Mouse (Mus musculus): ENCODE data around the gene Taar7f.
"Not testable (repeated sequence)": the region's sequence is repeated elsewhere in the genome, so short reads cannot be mapped to it uniquely, and the experiment has no call there.

Taar7f gene

DNA sequence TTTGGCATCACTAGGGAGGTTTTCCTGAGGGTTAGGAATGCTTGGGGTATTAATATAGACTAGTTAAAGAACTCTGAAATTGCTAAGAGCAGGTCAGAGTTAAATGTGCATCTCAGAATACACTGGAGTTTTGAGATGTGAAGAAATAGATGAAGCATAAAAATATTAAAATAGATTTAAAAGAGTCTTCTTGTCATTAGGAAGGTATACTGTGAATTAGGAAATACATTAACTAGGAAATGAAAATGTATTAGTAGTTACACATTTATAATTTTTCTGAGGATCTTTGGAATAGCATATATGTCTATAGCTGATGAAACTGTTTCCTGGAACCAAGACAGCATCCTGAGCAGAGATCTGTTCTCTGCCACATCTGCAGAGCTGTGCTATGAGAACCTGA is at the start of gene Taar7f:
Gene Taar7f (plus strand): TSS at position 301 of the 400 bp plus-strand sequence.
- no peak for DNase-seq (ENCODE audit: low read depth)

DNA sequence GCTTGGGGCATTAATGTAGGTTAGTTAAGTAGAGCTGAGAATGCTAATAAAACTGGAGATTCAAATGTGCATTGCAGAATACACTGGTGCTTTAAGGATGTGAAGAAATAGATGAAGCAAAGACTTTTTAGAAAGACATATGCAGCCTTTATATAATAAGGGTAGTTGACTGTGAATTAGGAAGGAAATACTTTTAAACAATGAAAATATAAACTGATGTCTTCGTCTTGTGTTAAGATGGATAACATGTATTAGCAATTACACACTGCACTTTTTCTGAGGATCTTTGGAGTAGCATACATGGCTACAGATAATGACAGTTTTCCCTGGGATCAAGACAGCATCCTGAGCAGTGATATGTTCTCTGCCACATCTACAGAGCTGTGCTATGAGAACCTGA is 49.7 kb upstream of the Taar7f start, which contains the start of gene Taar7b:
Gene Taar7b (plus strand): TSS at position 301 of the 400 bp plus-strand sequence.
- no peak for DNase-seq (ENCODE audit: low read depth)

DNA sequence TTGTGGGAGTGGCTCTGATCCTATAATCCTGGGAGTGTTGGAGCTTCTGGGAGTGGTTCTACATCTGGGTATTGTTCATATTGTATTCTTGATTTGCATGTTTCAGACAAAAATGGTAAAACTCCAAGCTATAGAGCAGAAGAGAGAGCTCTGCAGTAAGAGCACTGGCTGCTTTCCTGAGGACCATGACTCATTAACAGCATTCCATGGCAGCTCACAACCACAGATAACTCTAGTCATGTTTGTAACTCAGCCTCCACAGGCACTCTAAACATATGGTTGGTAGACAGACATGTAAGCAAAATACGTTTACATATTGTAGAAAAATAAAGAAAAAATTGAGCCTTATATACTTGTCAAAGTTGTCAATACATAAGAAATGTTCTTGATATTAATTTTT is 42.9 kb upstream of the Taar7f start:
- DNase-seq (ENCODE audit: low read depth), result no peak

DNA sequence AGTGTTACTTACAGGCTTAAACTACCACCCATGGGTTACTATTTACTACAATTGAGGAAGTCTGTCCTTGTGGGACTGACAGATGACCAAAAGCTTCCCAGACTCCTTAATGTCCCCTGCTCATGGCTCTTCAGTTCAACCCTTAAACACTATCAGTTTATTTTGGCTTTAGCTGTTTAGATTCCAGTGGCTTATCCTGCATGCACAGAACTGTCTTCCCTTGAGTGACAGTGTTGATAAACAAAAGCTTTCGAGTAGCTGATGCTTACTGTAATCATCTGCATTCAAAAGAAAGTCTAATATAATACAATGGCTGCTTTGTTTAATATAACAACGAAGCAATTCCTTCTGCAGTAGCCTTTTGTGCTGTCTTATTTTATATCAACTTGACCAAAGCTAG is 42.3 kb upstream of the Taar7f start:
- no peak for DNase-seq (ENCODE audit: low read depth)

DNA sequence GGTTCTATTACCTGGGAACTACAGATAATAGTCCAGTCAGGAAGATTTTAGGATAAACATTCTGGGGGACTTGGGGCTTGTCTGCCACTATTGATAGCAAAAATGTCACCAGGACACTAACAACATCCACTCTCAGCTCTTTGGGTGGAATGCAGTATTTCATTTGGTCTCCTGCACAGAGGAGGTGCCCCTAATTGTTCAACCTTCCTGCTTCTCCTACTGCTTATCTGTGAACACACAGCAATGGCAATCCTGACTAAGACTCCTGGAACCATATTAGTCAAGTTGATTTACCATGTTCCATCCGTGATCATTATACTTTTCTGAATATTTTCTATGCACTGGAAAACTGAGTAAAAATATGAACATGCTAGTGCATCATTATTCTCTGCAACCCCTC is 41.2 kb upstream of the Taar7f start:
- DNase-seq (ENCODE audit: low read depth), result no peak

DNA sequence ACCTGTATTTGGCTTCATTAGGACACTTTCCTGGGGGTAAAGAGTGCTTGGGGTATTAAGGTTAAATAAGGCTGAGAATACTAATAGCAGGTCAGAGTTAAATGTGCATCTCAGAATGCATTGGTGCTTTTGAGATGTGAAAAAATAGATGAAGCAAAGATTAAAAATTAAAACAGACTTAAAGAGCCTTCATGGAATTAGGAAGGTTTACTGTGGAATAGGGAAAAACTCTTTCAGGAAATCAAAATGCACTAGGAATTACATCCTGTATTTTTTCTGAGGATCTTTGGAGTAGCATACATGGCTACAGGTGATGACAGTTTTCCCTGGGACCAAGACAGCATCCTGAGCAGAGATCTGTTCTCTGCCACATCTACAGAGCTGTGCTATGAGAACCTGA is 22.4 kb upstream of the Taar7f start, which contains the start of gene Taar7d:
Gene Taar7d (plus strand): TSS at position 301 of the 400 bp plus-strand sequence.
- no peak for DNase-seq (ENCODE audit: low read depth)

DNA sequence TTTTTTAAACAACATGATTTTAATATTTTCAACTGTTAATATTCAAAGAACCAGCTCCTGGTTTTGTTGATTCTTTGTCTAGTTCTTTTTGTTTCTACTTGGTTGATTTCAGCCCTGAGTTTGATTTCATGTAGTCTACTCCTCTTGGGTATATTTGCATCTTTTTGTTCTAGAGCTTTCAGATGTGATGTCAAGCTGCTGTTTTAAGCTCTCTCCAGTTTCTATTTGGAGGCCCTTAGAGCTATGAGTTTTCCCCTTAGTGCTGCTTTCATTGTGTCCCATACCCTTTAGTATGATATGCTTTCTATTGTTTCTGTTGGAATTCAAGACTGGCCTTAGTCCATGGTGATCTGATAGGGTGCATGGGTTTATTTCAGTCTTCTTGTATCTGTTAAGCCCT is 18.0 kb upstream of the Taar7f start:
- no peak for DNase-seq (ENCODE audit: low read depth)

DNA sequence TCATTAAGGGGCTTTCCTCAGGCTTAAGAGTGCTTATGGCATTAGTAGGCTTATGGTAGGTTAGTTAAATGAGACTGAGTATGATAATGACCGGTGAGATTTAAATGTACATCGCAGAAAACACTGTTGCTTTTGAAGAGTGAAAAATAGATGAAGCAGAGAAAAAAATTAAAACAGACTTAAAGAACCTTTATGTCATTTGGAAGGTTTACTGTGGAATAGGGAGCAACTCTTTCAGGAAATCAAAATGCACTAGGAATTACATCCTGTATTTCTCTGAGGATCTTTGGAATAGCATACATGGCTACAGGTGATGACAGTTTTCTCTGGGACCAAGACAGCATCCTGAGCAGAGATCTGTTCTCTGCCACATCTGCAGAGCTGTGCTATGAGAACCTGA is 12.0 kb upstream of the Taar7f start, which contains the start of gene Taar7e:
Gene Taar7e (plus strand): TSS at position 301 of the 400 bp plus-strand sequence.
- DNase-seq (ENCODE audit: low read depth), result no peak

DNA sequence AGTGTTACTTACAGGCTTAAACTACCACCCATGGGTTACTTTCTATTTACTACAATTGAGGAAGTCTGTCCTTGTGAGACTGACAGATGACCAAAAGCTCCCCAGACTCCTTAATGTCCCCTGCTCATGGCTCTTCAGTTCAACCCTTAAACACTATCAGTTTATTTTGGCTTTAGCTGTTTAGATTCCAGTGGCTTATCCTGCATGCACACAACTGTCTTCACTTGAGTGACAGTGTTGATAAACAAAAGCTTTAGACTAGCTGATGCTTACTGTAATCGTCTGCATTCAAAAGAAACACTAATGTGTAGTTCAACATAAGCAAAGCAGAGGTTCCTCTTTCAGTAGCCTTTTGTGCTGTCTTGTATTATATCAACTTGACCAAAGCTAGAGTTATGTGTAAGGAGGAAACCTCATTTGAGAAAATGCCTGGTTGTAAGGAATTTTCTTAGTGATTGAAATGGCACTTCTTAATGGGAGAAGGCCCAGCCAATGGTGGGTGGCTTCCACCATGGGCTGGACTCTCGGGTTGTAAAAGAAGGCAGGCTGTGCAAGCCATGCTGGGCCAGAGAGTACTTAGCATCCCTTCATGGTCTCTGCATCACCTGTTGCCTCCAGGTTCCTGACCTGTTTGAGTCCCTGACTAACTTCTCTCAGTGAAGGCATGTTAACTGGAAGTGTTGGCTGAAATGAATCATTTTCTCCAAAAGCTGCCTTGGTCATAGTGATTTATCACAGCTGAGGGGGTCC is 9.0 kb upstream of the Taar7f start:
- no peak for DNase-seq (ENCODE audit: low read depth)

DNA sequence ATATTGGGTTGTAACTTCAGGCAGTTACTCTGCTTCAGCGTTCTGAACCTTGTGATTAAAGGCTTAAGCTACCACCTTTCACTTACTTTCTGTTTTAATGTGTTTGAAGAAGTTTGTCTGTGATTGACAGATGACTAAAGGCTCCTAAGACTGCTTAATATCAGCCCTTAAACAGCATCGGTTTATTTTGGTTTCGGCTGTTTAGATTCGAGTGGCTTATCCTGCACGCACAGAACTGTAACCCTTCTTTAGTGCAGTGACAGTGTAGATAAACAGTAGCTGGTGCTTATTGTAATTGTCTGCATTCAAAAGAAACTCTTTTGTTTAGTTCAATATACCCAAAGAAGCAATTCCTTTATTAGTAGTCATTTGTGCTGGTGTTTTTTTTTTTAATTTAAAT is 2.7 kb downstream of the Taar7f start:
- no peak for DNase-seq (ENCODE audit: low read depth)

DNA sequence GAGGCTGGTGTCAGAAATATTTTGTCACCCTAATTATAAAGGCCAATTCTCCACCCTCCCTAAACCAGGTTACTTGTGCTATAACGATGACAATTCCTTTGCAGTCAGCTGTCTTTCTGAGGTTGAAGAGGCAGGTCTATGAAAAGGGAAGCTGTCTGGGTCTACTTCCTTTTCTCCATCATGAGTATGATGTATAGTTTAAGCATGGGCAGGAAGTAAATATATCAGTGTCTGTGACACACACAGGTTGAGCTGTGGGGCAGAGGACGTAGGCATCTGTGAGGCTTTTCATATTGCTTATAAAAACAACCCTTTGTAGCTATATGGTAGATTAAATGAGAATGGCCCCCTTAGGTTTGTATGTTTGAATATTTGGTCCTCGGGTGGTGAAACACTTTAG is 9.7 kb downstream of the Taar7f start:
- no peak for DNase-seq (ENCODE audit: low read depth)

DNA sequence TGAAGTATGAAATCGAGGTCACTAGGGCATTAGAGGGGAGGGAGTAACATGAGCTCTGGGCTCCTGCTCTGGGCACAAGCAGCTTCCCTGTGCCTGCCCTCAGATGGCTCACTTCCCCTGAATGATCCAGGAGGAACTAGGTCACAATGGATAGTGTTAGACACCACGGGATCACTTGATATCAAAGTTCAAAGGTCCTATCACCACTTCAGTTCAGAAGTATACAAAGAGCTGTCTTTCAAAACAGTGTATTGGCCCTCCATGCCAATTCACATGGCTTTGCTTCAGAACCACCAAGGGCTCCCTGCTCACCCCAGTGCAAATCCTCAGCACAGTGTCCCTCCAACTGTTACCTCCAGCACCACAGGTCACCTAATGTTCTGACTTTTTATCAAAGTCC is 25.4 kb downstream of the Taar7f start:
- not testable (repeated sequence) for DNase-seq (ENCODE audit: low read depth)

DNA sequence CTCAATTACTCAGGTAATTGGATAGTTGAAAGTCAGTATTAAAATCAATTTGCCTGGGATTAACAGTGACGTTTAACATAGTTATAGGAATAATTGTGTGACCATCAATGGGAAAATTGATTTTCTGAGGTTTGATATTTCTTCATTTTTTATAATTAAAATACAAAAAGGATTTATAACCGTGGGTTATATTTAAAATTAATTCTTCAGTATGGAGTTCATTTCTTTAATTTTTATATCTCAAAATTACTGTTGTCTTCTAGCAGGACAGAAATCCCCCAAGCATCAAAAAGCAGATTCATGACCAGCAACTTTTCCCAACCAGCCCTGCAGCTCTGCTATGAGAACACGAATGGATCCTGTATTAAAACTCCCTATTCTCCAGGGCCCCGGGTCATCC is 26.9 kb downstream of the Taar7f start, which contains the start of gene Taar8a:
Gene Taar8a (plus strand): TSS at position 301 of the 400 bp plus-strand sequence.
- DNase-seq (ENCODE audit: low read depth), result not testable (repeated sequence)

DNA sequence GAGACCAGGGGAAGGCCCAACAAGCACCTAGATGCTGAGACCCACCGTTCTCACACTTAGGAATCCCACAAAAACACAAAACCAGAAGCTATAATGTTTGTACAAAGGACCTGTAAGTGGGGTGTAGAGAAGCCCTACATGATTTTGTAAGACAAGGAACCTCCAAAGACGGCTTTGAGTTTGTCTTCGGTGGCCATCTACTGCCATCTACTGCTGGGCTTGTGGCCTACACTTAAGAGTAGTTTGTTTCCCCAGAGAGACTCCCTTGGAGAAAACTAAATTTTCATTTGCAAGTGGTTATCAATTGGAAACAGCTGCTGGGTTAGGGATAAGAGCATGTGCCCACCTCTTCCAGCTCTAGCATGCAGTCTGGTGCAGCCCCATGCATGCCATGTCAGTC is 30.9 kb downstream of the Taar7f start:
- DNase-seq (ENCODE audit: low read depth), result peak; percentile 4

DNA sequence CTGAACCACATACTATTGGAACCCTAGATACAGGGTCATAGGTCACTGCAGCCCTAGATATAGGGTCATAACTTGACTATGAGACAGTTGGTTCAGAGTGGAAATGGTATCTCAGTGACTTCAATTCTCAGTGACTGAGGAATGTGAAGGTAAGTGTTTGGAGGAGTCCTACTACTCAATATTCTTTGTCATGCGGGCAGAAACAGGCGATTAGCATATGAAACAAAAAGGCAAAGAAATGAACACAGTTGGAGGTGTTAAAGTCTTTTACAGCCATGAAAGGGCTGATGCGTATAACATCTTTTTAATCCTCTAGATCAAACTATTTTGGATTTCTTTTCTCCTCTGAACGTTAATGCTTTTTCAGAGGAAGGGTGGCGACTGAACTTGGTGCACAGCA is 36.6 kb downstream of the Taar7f start:
- no peak for DNase-seq (ENCODE audit: low read depth)

DNA sequence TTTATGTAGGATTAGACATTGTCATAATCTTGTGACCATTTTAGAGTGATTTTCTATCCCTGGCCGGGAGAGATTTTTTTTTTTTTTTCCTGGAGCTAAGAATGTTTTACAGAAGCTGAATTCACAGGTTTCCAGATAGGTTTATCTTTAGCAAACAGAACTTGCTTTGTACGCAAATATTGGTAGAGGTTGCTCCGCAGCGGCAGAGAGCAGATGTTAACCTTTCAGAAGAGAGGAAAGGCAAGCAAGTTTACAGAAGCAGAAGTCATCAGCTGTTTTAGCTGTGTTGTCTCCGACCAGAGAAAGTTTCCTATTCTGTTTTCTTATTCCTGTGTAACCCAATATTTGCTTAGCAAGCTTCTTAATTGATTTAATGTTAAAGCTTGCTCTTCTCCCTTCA is 37.2 kb downstream of the Taar7f start:
- no peak for DNase-seq (ENCODE audit: low read depth)

DNA sequence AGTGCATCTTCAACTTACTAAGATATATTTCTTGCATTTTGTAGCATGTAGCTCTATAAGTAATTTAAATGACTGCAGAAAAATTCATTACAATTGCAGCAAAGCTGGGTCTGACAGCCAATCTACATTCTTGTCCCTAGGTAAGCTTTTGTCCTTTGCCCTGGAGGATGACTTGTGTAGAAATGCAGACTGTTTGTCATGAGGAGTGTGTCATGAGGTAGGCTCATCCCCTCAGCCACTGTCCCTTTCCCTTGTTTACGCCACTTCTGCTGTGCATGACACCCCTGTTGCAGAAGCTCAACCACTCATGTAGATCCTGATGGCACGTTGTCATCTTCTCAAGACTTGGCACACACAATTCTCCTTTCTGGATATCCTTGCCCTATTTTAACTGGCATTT is 37.9 kb downstream of the Taar7f start:
- DNase-seq (ENCODE audit: low read depth), result no peak

DNA sequence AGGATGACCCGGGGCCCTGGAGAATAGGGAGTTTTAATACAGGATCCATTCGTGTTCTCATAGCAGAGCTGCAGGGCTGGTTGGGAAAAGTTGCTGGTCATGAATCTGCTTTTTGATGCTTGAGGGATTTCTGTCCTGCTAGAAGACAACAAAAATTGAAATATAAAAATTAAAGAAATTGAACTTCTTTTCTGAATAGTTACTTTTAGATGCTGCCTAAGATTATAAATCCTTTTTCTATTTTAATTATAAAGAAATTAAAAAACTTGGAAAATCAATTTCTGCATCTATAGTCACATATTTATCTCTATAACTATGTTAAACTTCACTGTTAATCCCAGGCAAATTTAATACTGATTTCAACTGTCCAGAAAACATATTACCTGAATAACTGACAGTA is 42.9 kb downstream of the Taar7f start, which contains the start of gene Taar8b:
Gene Taar8b (minus strand): TSS at position 101 of the 400 bp plus-strand sequence.
- no peak for DNase-seq (ENCODE audit: low read depth)

DNA sequence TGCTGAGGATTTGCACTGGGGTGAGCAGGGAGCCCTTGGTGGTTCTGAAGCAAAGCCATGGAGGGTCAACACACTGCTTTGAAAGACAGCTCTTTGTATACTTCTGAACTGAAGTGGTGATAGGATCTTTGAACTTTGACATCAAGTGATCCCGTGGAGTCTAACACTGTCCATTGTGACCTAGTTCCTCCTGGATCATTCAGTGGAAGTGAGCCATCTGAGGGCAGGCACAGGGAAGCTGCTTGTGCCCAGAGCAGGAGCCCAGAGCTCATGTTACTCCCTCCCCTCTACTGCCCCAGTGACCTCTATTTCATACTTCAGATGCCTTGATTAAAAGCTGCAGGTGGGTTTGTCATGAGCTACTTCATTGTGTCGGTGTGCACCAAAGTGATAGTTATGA is 47.7 kb downstream of the Taar7f start:
- DNase-seq (ENCODE audit: low read depth), result not testable (repeated sequence)

Measured in induced T-regulatory cell, adult 2 months (primary cell).